Mouse (Mus musculus) limb, embryonic 12.5 days (tissue): ENCODE results near the gene Bicc1. TPM values are rescaled to one million over a fixed set of nuclear protein-coding genes. Genes with fewer than 3 reads are reported as not detected.

Experiments
- ATAC-seq: fragments of 200-750 bp; cut with Nextera tagmentation; 2 replicates; pipeline ENCODE4 v1.8.0; 2017; ENCODE audit warnings: low read depth, moderate TSS enrichment; ENCODE audit not compliant: insufficient number of reproducible peaks, insufficient read depth, low FRiP score, low TSS enrichment
- H3K27ac ChIP-seq: fragments of 300-500 bp; sonication (generic); 2 replicates; pipeline ENCODE4 v1.5.1; 2016; ENCODE audit warnings: mild to moderate bottlenecking, moderate library complexity
- H3K27me3 ChIP-seq: fragments of 300-500 bp; sonication (generic); 2 replicates; pipeline ENCODE4 v1.6.1; 2016; ENCODE audit warnings: mild to moderate bottlenecking, moderate library complexity
- H3K36me3 ChIP-seq: fragments of 300-500 bp; sonication (generic); 2 replicates; pipeline ENCODE4 v1.6.1; 2016; ENCODE audit warnings: mild to moderate bottlenecking, moderate library complexity
- H3K4me1 ChIP-seq: fragments of 300-500 bp; sonication (generic); replicated peaks from 2 replicates; pipeline ENCODE4 v1.6.1; 2016
- H3K4me2 ChIP-seq: fragments of 300-500 bp; sonication (generic); 2 replicates; pipeline ENCODE4 v1.6.1; 2016; ENCODE audit warnings: mild to moderate bottlenecking, moderate library complexity
- H3K4me3 ChIP-seq: fragments of 300-500 bp; sonication (generic); replicated peaks from 2 replicates; pipeline ENCODE4 v1.5.1; 2016; ENCODE audit warnings: mild to moderate bottlenecking
- H3K9ac ChIP-seq: fragments of 300-500 bp; sonication (generic); replicated peaks from 2 replicates; pipeline ENCODE4 v1.6.1; 2016; ENCODE audit warnings: mild to moderate bottlenecking, moderate library complexity
- H3K9me3 ChIP-seq: fragments of 300-500 bp; sonication (generic); 2 replicates; pipeline ENCODE4 v1.6.1; 2016; ENCODE audit warnings: mild to moderate bottlenecking, moderate library complexity
- WGBS: fragments of 180-500 bp; shearing (Covaris S2); methylation state at CpG from one replicate; pipeline ENCODE4 v1.1.7; 2016; 5-methylcytosine and 5-hydroxymethylcytosine counted together
- polyA plus RNA-seq: library from polyadenylated mRNA; unstranded; fragments of >200 nt; fragmentation: Nextera tagmentation; extraction: Ambion mirVana; gene quantifications from 2 replicates; pipeline ENCODE4 v1.2.1, GENCODE M21; 2016

The Bicc1 gene
- polyA plus RNA-seq, 1 experiment from 2014 or later: 15.6 TPM

- no peaks in the 10 kb centered on the region for H3K9me3 ChIP-seq
- no peak overlapping the region for H3K4me2 ChIP-seq
- H3K4me1 ChIP-seq: no peaks in the 10 kb centered on the region
- no peak overlapping the region for H3K27ac ChIP-seq
- no peak for ATAC-seq
- H3K9ac ChIP-seq: no peak overlapping the region
- 97% methylated on average over 2 of the region's 2 CpGs for WGBS
- no peaks in the 10 kb centered on the region for H3K27me3 ChIP-seq
- no peak overlapping the region for H3K4me3 ChIP-seq
- H3K36me3 ChIP-seq: no peaks in the 10 kb centered on the region
Measured at GRCm38 (mm10) chr10:70994135-70994497, 165.4 kb downstream of the Bicc1 start.

GRCm38 (mm10) chr10:70993497-70994134 is 165.9 kb downstream of the Bicc1 start:
- Histone ChIP-seq H3K27ac (no peak overlapping the region), H3K9ac (no peak overlapping the region), H3K27me3 (no peaks in the 10 kb centered on the region), H3K4me2 (no peak overlapping the region), H3K9me3 (no peaks in the 10 kb centered on the region), H3K4me1 (no peaks in the 10 kb centered on the region), H3K4me3 (no peak overlapping the region), H3K36me3 (no peaks in the 10 kb centered on the region)
- no peak for ATAC-seq
- WGBS: 71% methylated on average over 6 of the region's 6 CpGs

- Histone ChIP-seq H3K36me3 (no peaks in the 10 kb centered on the region), H3K9ac (no peak overlapping the region), H3K4me1 (peaks cover 17% of the 10 kb centered on the region), H3K27ac (no peak overlapping the region), H3K27me3 (no peaks in the 10 kb centered on the region), H3K4me3 (no peak overlapping the region), H3K4me2 (no peak overlapping the region), H3K9me3 (no peaks in the 10 kb centered on the region)
- 78% methylated on average over 5 of the region's 5 CpGs for WGBS
- no peak for ATAC-seq
Measured at GRCm38 (mm10) chr10:70987396-70987795, 172.1 kb downstream of the Bicc1 start.

- ATAC-seq: no peak
- 0 out of 2 replicates have a peak overlapping the region, but pooled peaks have one; percentile 13 for H3K4me2 ChIP-seq
- no peak overlapping the region for H3K4me3 ChIP-seq
- H3K4me1 ChIP-seq: peaks cover 17% of the 10 kb centered on the region
- H3K36me3 ChIP-seq: no peaks in the 10 kb centered on the region
- no peaks in the 10 kb centered on the region for H3K27me3 ChIP-seq
- no peak overlapping the region for H3K9ac ChIP-seq
- H3K27ac ChIP-seq: peak overlapping the region; percentile 75
- 55% methylated on average over 11 of the region's 11 CpGs for WGBS
- no peaks in the 10 kb centered on the region for H3K9me3 ChIP-seq
Measured at GRCm38 (mm10) chr10:70983036-70983670, 176.3 kb downstream of the Bicc1 start.

DNA sequence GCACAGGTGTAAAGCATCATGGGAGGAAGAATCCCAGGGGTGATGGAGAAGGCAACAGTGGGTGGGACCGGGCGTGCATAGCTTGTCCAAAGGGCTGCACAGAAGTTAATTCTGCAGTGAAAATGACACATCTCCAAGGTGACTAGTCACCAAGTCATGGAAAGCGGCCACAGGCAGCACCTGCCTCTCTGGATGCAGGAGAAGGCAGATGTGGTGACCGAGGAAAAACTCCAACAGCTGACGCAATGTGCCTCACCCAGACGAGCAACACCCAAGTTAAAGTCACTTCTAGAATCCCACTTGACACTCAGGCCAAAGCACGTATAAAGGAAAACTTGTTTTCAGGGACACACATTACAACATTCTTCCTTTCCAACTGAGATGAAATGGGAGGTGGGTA is 177.3 kb downstream of the Bicc1 start:
- H3K9me3 ChIP-seq: no peaks in the 10 kb centered on the region
- H3K27me3 ChIP-seq: no peaks in the 10 kb centered on the region
- no peaks in the 10 kb centered on the region for H3K36me3 ChIP-seq
- 88% methylated on average over 7 of the region's 7 CpGs for WGBS
- H3K4me1 ChIP-seq: peaks cover 17% of the 10 kb centered on the region
- no peak overlapping the region for H3K4me2 ChIP-seq
- H3K9ac ChIP-seq: no peak overlapping the region
- H3K27ac ChIP-seq: no peak overlapping the region
- H3K4me3 ChIP-seq: no peak overlapping the region
- no peak for ATAC-seq

DNA sequence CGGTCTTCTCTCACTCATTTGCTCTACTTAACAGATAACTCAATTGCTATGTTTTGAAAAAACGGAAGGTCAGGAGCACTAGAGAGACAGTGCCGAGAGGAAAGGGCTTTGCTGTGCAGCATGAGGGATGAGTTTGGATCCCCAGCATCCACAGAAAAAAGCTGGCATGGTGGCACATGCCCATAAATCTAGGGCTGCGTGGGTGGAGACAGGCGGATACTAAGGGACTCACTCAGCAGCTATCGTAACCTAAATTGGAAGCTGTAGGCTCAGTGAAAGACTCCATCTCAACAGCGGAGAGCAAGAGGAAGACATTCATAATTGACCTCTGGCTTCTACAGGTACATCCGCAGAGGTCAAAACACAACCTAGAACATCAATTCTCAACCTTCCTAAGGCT is 179.8 kb downstream of the Bicc1 start:
- H3K27me3 ChIP-seq: no peaks in the 10 kb centered on the region
- no peaks in the 10 kb centered on the region for H3K9me3 ChIP-seq
- H3K4me1 ChIP-seq: peaks cover 20% of the 10 kb centered on the region
- ATAC-seq: no peak
- no peak overlapping the region for H3K4me2 ChIP-seq
- no peak overlapping the region for H3K9ac ChIP-seq
- WGBS: 90% methylated on average over 8 of the region's 8 CpGs
- no peak overlapping the region for H3K4me3 ChIP-seq
- no peaks in the 10 kb centered on the region for H3K36me3 ChIP-seq
- H3K27ac ChIP-seq: no peak overlapping the region

GRCm38 (mm10) chr10:70977141-70977540 is 182.4 kb downstream of the Bicc1 start:
- Histone ChIP-seq H3K4me3 (no peak overlapping the region), H3K27me3 (no peaks in the 10 kb centered on the region), H3K4me1 (0 out of 2 replicates have a peak, but pooled peaks cover 4% of the 10 kb centered on the region), H3K27ac (no peak overlapping the region), H3K9me3 (no peaks in the 10 kb centered on the region), H3K9ac (no peak overlapping the region), H3K4me2 (no peak overlapping the region), H3K36me3 (no peaks in the 10 kb centered on the region)
- no peak for ATAC-seq
- 69% methylated on average over 6 of the region's 6 CpGs for WGBS

- Histone ChIP-seq H3K4me3 (no peak overlapping the region), H3K9me3 (no peaks in the 10 kb centered on the region), H3K27ac (no peak overlapping the region), H3K36me3 (no peaks in the 10 kb centered on the region), H3K4me1 (0 out of 2 replicates have a peak, but pooled peaks cover 4% of the 10 kb centered on the region), H3K4me2 (no peak overlapping the region), H3K27me3 (no peaks in the 10 kb centered on the region), H3K9ac (no peak overlapping the region)
- ATAC-seq: no peak
- 64% methylated on average over 9 of the region's 9 CpGs for WGBS
Measured at GRCm38 (mm10) chr10:70976633-70977032, 182.9 kb downstream of the Bicc1 start.

- 90% methylated on average over 11 of the region's 11 CpGs for WGBS
- H3K4me3 ChIP-seq: no peak overlapping the region
- H3K4me1 ChIP-seq: peaks cover 28% of the 10 kb centered on the region
- H3K4me2 ChIP-seq: no peak overlapping the region
- ATAC-seq: no peak
- H3K27ac ChIP-seq: no peak overlapping the region
- H3K36me3 ChIP-seq: no peaks in the 10 kb centered on the region
- no peaks in the 10 kb centered on the region for H3K9me3 ChIP-seq
- no peaks in the 10 kb centered on the region for H3K27me3 ChIP-seq
- H3K9ac ChIP-seq: no peak overlapping the region
Measured at GRCm38 (mm10) chr10:70971156-70971555, 188.3 kb downstream of the Bicc1 start.

DNA sequence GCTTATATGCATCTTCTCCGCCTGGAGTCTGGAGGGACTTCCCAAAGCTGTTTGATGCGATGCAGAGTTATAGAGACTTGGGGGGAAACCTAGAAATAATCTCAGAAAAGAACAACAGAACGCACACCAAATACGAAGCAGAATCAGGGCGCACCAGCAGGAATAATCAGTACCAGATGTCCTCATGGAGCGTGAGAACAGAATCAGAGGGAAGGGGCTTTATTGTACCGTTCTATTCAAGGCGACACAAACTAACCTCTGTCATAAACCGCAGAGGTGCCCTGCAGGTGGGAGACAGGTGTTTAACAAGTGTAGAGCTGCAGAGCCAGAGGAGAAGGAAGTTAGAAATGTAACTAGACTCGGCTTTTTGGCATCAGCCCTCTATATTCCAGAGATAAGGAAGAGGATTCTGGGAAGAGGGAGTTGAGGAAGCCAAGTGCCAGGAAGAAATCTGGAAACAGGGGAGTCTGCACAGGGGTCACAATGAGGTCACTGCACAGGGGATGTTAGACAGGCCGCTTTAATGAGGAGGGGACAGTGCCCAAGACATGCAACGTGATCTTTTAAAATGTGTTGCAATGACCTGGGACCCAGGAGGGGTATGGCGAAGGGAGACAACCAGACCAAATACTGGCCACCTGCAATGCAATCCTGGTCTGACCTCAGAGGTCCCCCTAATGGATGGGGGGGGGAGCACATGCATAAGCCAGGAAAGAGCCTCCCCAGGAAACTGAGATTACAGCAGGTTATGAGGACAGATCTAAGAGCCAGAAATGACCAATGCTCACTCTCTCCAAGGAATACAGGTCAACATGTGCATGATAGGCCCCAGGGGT is 190.4 kb downstream of the Bicc1 start:
- 22% methylated on average over 13 of the region's 13 CpGs for WGBS
- H3K27me3 ChIP-seq: no peaks in the 10 kb centered on the region
- peaks cover 28% of the 10 kb centered on the region for H3K4me1 ChIP-seq
- H3K4me3 ChIP-seq: no peak overlapping the region
- no peak overlapping the region for H3K9ac ChIP-seq
- H3K4me2 ChIP-seq: peak overlapping the region; percentile 24; the same call in 1 of the 2 replicates
- H3K9me3 ChIP-seq: no peaks in the 10 kb centered on the region
- ATAC-seq: no peak
- H3K27ac ChIP-seq: no peak overlapping the region
- H3K36me3 ChIP-seq: no peaks in the 10 kb centered on the region

GRCm38 (mm10) chr10:70966642-70967345 is 192.7 kb downstream of the Bicc1 start:
- Histone ChIP-seq H3K27ac (0 out of 2 replicates have a peak overlapping the region, but pooled peaks have one; percentile 45), H3K4me3 (no peak overlapping the region), H3K9ac (no peak overlapping the region), H3K36me3 (no peaks in the 10 kb centered on the region), H3K9me3 (no peaks in the 10 kb centered on the region), H3K27me3 (no peaks in the 10 kb centered on the region), H3K4me2 (no peak overlapping the region), H3K4me1 (peaks cover 28% of the 10 kb centered on the region)
- WGBS: 61% methylated on average over 16 of the region's 16 CpGs
- no peak for ATAC-seq
